Mouse (Mus musculus) heart, adult 10 weeks (tissue): ENCODE results near the gene Gm10762. TPM values are rescaled to one million over a fixed set of nuclear protein-coding genes. Genes with fewer than 3 reads are reported as not detected.

Source experiments
- polyA plus RNA-seq: library from polyadenylated mRNA; stranded (reverse); fragments of 350-450 nt; fragmentation: Illumina TruSeq; extraction: RNeasy Lipid Tissue Mini Kit (QIAGEN cat#74804); gene quantifications from one replicate; pipeline ENCODE4 v1.2.3, GENCODE M21; 2014; ENCODE audit warnings: low read depth, low replicate concordance

Gene Gm10762
- polyA plus RNA-seq, result 10.3 TPM

DNA sequence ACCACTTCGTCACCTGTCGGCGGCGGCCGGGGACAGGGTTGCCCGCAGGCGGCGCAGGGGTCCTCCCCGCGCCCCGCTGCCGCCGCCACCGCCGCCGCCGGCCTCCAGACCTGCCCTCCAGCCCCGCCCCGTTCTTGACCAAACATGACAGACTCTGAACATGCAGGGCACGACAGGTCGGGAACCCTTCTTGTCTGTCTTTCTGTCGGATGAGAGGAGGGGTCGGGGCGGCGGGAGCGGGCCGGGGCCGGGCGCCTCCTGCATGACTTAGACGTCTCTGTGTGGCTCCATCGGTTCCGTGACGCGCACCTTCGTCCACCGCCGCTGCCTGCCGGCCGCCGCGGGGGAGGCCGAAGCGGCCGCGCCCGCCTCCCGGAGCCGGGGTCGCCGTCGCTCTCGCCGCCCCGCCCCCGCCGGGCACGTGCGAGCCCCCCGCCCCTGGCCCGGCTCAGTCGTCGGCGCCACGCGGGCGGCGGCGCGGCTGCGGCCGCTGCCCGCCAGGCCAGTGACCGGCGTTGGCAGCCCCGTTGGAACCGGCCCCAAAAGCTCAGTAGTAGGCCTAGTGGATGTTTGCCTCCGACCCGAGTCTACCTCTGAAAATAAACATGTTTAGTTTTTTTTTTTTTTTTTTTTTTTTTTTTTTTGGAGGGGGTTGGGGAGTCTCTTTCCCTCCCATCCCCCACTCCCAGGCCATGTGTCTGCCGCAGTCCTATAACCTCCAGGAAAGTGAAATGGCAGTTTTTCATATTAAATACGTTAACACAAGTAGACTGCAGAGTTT, at the start of gene Gm10762:
Gm10762 (minus strand) TSS at position 65 of the 781 bp plus-strand sequence.

DNA sequence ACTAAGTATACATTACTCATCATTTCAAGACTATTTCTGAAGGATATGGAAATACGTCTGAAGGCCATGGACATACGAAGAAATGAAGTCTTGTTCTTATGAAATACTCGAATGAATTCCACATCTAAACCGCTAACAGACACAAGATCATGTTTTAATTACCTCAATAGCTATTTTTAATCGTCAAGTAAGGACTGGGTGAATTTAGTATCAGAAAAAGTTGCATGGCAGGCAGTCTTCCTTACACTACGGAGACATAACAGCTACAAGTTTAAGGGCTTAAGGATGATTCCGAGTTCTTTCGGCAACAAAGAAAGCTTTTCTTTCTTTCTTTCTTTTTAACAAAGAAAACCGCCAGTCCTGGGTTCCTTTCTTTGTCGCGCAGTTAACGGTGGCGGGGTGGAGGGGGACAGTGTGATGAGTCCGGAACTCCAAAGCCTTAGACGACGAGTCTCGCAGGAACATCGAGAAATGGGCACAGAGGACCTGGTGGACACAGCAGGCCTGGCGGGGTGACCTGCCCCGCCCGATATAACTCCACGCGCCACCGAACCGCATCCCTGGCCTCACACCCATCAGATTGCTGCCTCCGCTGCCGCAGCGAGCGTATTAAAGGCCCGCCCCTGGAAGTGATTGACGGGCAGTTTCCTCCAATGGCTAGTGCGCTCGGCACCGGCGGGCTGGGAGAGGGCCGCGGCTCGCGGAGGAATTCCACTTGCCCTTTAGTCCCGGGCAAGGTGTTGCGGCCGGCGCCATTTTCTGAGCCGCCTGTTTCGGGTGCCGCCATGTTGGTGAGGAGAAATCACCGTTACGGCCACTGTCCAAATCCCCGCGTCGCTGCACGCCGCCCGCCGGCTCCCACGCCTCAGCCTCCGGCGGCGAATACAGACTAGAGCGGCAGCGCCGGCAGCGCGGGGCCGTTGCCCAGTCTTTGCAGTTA, 614 bp downstream of the Gm10762 start, which contains the start of gene Zc3h6:
Zc3h6 (plus strand) TSS at position 762 of the 940 bp plus-strand sequence.

DNA sequence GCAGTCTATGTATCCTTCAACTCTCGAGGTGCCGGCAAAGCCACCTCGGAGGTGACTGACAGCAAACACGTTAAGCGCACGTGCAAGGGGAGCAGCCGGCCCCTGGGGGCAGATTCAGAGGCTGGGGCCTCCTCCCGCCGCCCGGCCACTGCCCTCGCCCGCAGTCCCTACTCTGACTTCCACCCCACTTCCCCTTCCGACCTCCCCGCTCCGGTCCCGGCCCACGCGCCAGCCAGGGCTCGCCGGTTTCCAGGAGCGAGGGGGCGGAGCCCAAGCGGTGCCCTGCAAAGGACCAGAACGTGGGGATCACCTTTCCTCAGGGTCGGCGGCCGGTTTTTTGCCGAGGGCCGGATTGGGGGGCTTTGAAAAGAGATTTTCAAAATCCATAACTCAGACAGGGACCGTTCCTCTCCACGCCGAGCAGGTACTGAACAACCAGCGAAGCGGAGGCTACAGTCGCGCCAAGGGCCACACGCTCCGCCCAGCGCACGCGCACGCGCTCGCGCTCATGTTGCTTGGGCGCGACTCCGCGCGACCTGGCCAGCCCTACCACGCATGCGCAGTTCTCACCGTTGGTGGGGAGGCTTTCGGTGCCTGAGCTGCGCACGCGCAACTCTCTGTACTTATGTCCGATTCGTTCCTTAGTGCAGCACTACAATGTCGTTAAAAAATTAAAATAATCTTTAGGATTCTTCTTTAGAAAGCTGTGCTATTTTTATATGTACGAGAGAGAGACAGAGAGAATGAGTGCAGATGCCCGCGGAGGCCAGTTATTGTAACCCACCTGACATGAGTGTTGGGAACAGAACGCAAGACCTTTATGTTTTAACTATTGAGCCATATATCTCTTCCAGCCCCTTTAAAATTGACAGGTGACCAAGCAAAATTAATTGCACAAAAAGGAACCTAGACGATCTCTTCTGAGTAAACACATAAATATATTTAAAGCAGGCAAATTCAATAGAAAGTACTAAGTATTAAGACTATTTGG, 23.7 kb downstream of the Gm10762 start, which contains the start of gene Zc3h8:
Zc3h8 (minus strand) TSS at position 540 of the 991 bp plus-strand sequence.

Other genes with a start within 250 kb of the Gm10762 start
- 20.2 TPM for gene Tmem87b, start 149.6 kb downstream of the Gm10762 start, polyA plus RNA-seq
- 0.39 TPM for gene Fbln7, start 104.7 kb downstream of the Gm10762 start, polyA plus RNA-seq
- gene Zc3h8, start 23.6 kb downstream of the Gm10762 start, polyA plus RNA-seq, result 11.3 TPM
- 2.3 TPM for gene Zc3h6, start 323 bp downstream of the Gm10762 start, polyA plus RNA-seq
- gene Vinac1, start 80.4 kb upstream of the Gm10762 start, polyA plus RNA-seq, result not detected
- 16.7 TPM for gene Ttl, start 98.2 kb upstream of the Gm10762 start, polyA plus RNA-seq
- 13.0 TPM for gene Polr1b, start 133.3 kb upstream of the Gm10762 start, polyA plus RNA-seq
- 14.2 TPM for gene Chchd5, start 162.0 kb upstream of the Gm10762 start, polyA plus RNA-seq
- 45.6 TPM for gene Slc20a1, start 231.0 kb upstream of the Gm10762 start, polyA plus RNA-seq